In genomic region chr1:75494878-75495548, GRCm38 (mm10) we compare ENCODE assay signal across 9 mouse cellular contexts. TPM values are rescaled to one million over a fixed set of nuclear protein-coding genes. Genes with fewer than 3 reads are reported as not detected.
DNase-seq lines count a peak whose midpoint lies in the region; ATAC-seq and TF ChIP-seq lines count a peak whose summit lies in the region.
"Had no signal": no experiment of that assay in that cellular context is flagged by ENCODE, and none has a peak within 500 bp of the region (broad histone marks: within the 10 kb centered on the region; RNA-seq: fewer than 3 reads in every experiment).

No protein-coding gene starts in this region.

- peaks cover 7% of the 10 kb centered on the region for H3K27me3 ChIP-seq in midbrain, embryonic 11.5 days (ENCODE audit: control insufficient read depth, insufficient read depth, low read length)
- H3K27me3 ChIP-seq in midbrain, embryonic 16.5 days (ENCODE audit: control insufficient read depth, insufficient read depth, low read depth, low read length): no peaks in the 10 kb centered on the region
- H3K27me3 ChIP-seq in Patski: peaks cover 4% of the 10 kb centered on the region
- H3K27me3 ChIP-seq in embryonic facial prominence, embryonic 13.5 days: peaks cover 8% of the 10 kb centered on the region; the same call in 1 of the 2 replicates

- CTCF ChIA-PET in Patski (lab: Charles Lee): interaction anchor here (1.2 to 1.3 kb wide), 3 partner anchors 18 to 64 kb away, joined by 3 to 6 read pairs (median 5); no protein-coding TSS in a partner anchor

- no peak overlapping the region for H3K4me2 ChIP-seq in midbrain, embryonic 11.5 days
- H3K4me2 ChIP-seq in midbrain, embryonic 16.5 days (ENCODE audit: low read length): no peak overlapping the region
- no peak overlapping the region for H3K4me2 ChIP-seq in embryonic facial prominence, embryonic 13.5 days

- H3K27ac ChIP-seq in midbrain, embryonic 11.5 days (ENCODE audit: low read depth, low read length): no peak overlapping the region
- H3K27ac ChIP-seq in midbrain, embryonic 16.5 days (ENCODE audit: low read length): no peak overlapping the region
- H3K27ac ChIP-seq in embryonic facial prominence, embryonic 13.5 days: peak overlapping the region; percentile 60
- H3K27ac ChIP-seq: macrophage had no signal

- POLR2A ChIA-PET in Patski (lab: Charles Lee): interaction anchor here (0.8 kb wide), 1 partner anchor 9 kb away, joined by 3 read pairs; no protein-coding TSS in a partner anchor

- peak; percentile 92 for DNase-seq in midbrain, embryonic 11.5 days (ENCODE audit: low spot score, missing footprints)
- no peak for DNase-seq in Patski (ENCODE audit: low read depth, low spot score)
- peak; percentile 56 for DNase-seq in kidney, postnatal 14 days
- peak; percentile 73 for DNase-seq in retina, postnatal 1 day
- no peak for DNase-seq in spleen, adult 18-20 months

- H3K9me3 ChIP-seq in midbrain, embryonic 11.5 days (ENCODE audit: control insufficient read depth, low read length): no peaks in the 10 kb centered on the region
- H3K9me3 ChIP-seq in midbrain, embryonic 16.5 days (replicated peaks; ENCODE audit: control insufficient read depth, low read length, poor library complexity, severe bottlenecking): no peaks in the 10 kb centered on the region
- no peaks in the 10 kb centered on the region for H3K9me3 ChIP-seq in embryonic facial prominence, embryonic 13.5 days

- no peaks in the 10 kb centered on the region for H3K4me1 ChIP-seq in midbrain, embryonic 11.5 days (ENCODE audit: control insufficient read depth, insufficient read depth, low read length)
- peaks cover 2% of the 10 kb centered on the region; the same call in 1 of the 2 replicates for H3K4me1 ChIP-seq in midbrain, embryonic 16.5 days (ENCODE audit: control insufficient read depth, insufficient read depth, low read length)
- peaks cover 12% of the 10 kb centered on the region; the same call in 1 of the 2 replicates for H3K4me1 ChIP-seq in embryonic facial prominence, embryonic 13.5 days

- in situ Hi-C loops in Patski (cut with MboI; ENCODE audit: low pct_unique_long_range_greater_than_20kb): no loop called here

- ATAC-seq in midbrain, embryonic 11.5 days (ENCODE audit: low FRiP score): 0 out of 2 replicates have a peak, but pooled peaks have one; percentile 43
- no peak for ATAC-seq in midbrain, embryonic 16.5 days
- peak; percentile 48 for ATAC-seq in Patski
- no peak for ATAC-seq in embryonic facial prominence, embryonic 13.5 days (ENCODE audit: insufficient number of reproducible peaks, insufficient read depth, low FRiP score, low TSS enrichment, low read depth)

- TF ChIP-seq CTCF in Patski (IDR thresholded peaks at IDR 0.05): no peak

- WGBS in midbrain, embryonic 11.5 days: 43% methylated on average over 12 of the region's 12 CpGs
- 39% methylated on average over 12 of the region's 12 CpGs for WGBS in midbrain, embryonic 16.5 days
- WGBS in embryonic facial prominence, embryonic 13.5 days: 48% methylated on average over 12 of the region's 12 CpGs

- H3K9ac ChIP-seq in midbrain, embryonic 11.5 days (ENCODE audit: low read length): no peak overlapping the region
- no peak overlapping the region for H3K9ac ChIP-seq in midbrain, embryonic 16.5 days (ENCODE audit: low read depth, low read length)
- H3K9ac ChIP-seq in embryonic facial prominence, embryonic 13.5 days: no peak overlapping the region

- no peak overlapping the region for H3K4me3 ChIP-seq in midbrain, embryonic 11.5 days (ENCODE audit: low read depth, low read length)
- H3K4me3 ChIP-seq in midbrain, embryonic 16.5 days (ENCODE audit: low read depth, low read length): no peak overlapping the region
- no peak overlapping the region for H3K4me3 ChIP-seq in embryonic facial prominence, embryonic 13.5 days
- H3K4me3 ChIP-seq: erythroblast, embryonic 14.5 days had no signal

- H3K36me3 ChIP-seq in midbrain, embryonic 11.5 days (ENCODE audit: control insufficient read depth, insufficient read depth, low read length): peaks cover 4% of the 10 kb centered on the region; the same call in 1 of the 2 replicates
- no peaks in the 10 kb centered on the region; the same call in 1 of the 2 replicates for H3K36me3 ChIP-seq in midbrain, embryonic 16.5 days (ENCODE audit: control insufficient read depth, insufficient read depth, low read length)
- H3K36me3 ChIP-seq in embryonic facial prominence, embryonic 13.5 days: peaks cover 74% of the 10 kb centered on the region

RNA-seq across cellular contexts. Expression of gene Obsl1, which starts 11.2 kb away (rescaled TPM):
- polyA plus RNA-seq in midbrain, embryonic 11.5 days (2014; fragmentation: Nextera tagmentation; extraction: Ambion mirVana): 31.0 and 33.2 TPM in 2 replicates
- polyA plus RNA-seq in midbrain, embryonic 16.5 days (2015; fragmentation: Nextera tagmentation; extraction: Ambion mirVana): 23.1 and 24.2 TPM in 2 replicates
- polyA plus RNA-seq in Patski (2021): 33.3 TPM
- polyA plus RNA-seq in embryonic facial prominence, embryonic 13.5 days (2015; fragmentation: Nextera tagmentation; extraction: Ambion mirVana): 62.3 and 67.1 TPM in 2 replicates
- polyA plus RNA-seq: macrophage had no signal

RNA-seq across cellular contexts. Expression of gene Inha, which starts 11.9 kb away (rescaled TPM):
- polyA plus RNA-seq in midbrain, embryonic 11.5 days (2014; fragmentation: Nextera tagmentation; extraction: Ambion mirVana): 1.3 and 1.6 TPM in 2 replicates
- 19.7 and 21.2 TPM in 2 replicates for polyA plus RNA-seq in midbrain, embryonic 16.5 days (2015; fragmentation: Nextera tagmentation; extraction: Ambion mirVana)
- 5.7 TPM for polyA plus RNA-seq in Patski (2021)
- 12.3 and 13.2 TPM in 2 replicates for polyA plus RNA-seq in embryonic facial prominence, embryonic 13.5 days (2015; fragmentation: Nextera tagmentation; extraction: Ambion mirVana)
- polyA plus RNA-seq: erythroblast, embryonic 14.5 days; macrophage had no signal

RNA-seq across cellular contexts. Expression of gene Tmem198, which starts 15.7 kb away (rescaled TPM):
- polyA plus RNA-seq in midbrain, embryonic 11.5 days (2014; fragmentation: Nextera tagmentation; extraction: Ambion mirVana): 11.6 and 13.0 TPM in 2 replicates
- 52.0 and 56.7 TPM in 2 replicates for polyA plus RNA-seq in midbrain, embryonic 16.5 days (2015; fragmentation: Nextera tagmentation; extraction: Ambion mirVana)
- 1.7 TPM for polyA plus RNA-seq in Patski (2021)
- polyA plus RNA-seq in embryonic facial prominence, embryonic 13.5 days (2015; fragmentation: Nextera tagmentation; extraction: Ambion mirVana): 1.1 and 1.5 TPM in 2 replicates
- polyA plus RNA-seq: macrophage had no signal

RNA-seq across cellular contexts. Expression of gene Chpf, which starts 15.9 kb away (rescaled TPM):
- polyA plus RNA-seq in midbrain, embryonic 11.5 days (2014; fragmentation: Nextera tagmentation; extraction: Ambion mirVana): 15.2 and 20.8 TPM in 2 replicates
- 34.8 and 37.5 TPM in 2 replicates for polyA plus RNA-seq in midbrain, embryonic 16.5 days (2015; fragmentation: Nextera tagmentation; extraction: Ambion mirVana)
- polyA plus RNA-seq in Patski (2021): 65.0 TPM
- polyA plus RNA-seq in embryonic facial prominence, embryonic 13.5 days (2015; fragmentation: Nextera tagmentation; extraction: Ambion mirVana): 30.6 and 31.5 TPM in 2 replicates

RNA-seq across cellular contexts. Expression of gene Stk11ip, which starts 26.3 kb away (rescaled TPM):
- polyA plus RNA-seq in midbrain, embryonic 11.5 days (2014; fragmentation: Nextera tagmentation; extraction: Ambion mirVana): 12.3 and 15.7 TPM in 2 replicates
- polyA plus RNA-seq in midbrain, embryonic 16.5 days (2015; fragmentation: Nextera tagmentation; extraction: Ambion mirVana): 23.2 and 25.9 TPM in 2 replicates
- polyA plus RNA-seq in Patski (2021): 22.7 TPM
- polyA plus RNA-seq in embryonic facial prominence, embryonic 13.5 days (2015; fragmentation: Nextera tagmentation; extraction: Ambion mirVana): 22.0 and 22.5 TPM in 2 replicates

Comparison
In these comparisons a context has a peak if more than half of its experiments do, and no peak if none do; other contexts are left out.
1. ATAC-seq: peak in midbrain, embryonic 11.5 days (single experiment) and Patski (single experiment); none in midbrain, embryonic 16.5 days (single experiment) and embryonic facial prominence, embryonic 13.5 days (single experiment).
2. DNase-seq: peak in midbrain, embryonic 11.5 days (single experiment), kidney, postnatal 14 days (single experiment) and retina, postnatal 1 day (single experiment); none in Patski (single experiment) and spleen, adult 18-20 months (0 of 2).